Mouse (Mus musculus) thymus, postnatal 36 days (tissue): ENCODE results near the gene Kmt2d.
"Not testable (repeated sequence)": the region's sequence is repeated elsewhere in the genome, so short reads cannot be mapped to it uniquely, and the experiment has no call there.

ENCODE experiments used
- DNase-seq, 2 experiments: peaks; one replicate each; pipeline ENCODE4 v3.0.0; 2022; ENCODE audit warnings: mixed read lengths in 2 of 2

Kmt2d gene

GRCm38 (mm10) chr15:98871070-98871915 is at the start of gene Kmt2d:
TSS of gene Kmt2d (minus strand) at chr15:98871204.
- DNase-seq: no peak

GRCm38 (mm10) chr15:98918499-98918895 is 47.5 kb upstream of the Kmt2d start:
- not testable (repeated sequence) for DNase-seq

DNA sequence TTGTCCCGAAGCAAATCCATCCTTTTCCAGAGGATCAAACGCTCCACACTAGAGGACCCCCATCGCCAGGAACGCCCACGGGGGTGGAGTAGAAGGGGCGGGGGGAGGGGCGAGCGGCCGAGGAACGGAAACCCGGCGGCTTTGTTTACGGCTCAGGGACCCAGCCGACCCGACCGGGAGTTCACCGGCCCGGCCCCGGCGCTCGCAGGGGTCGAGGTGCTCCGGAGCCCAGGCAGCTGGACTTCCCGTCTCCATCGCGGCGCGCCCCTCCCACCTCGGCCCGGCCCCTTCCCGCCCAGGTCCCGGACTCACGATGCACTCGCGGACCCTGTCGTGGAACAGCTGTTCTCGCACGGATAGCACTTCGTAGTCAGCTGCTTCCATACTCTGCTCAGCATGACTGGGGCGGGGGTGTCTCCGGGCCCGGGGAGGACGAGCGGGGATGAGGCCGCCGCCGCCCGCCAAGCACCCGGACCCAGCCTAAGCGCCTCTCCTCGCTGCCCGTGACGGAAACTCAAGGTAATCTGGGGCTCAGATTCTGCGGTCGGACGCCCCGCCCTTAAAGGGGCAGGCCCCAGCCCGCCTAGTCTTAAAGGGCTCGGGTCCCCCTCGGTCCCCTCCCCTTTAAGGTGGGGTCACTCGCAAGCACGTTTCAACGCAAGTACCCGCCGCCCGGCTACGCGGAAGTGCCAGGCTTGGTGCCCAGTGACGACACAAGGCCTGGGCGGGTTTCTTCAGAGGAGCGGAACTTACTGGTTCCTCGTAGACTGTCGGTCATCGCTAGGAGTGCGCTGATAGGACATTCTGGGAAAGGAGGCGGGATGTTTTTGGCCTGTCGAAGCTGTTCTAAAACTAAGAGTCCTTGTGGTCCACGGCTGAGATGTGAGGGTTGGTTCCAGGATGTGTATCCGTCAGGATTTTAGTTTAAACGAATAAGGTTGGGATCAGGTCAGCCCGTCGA is 46.8 kb upstream of the Kmt2d start, which contains the start of gene Lmbr1l:
Gene Lmbr1l (minus strand): TSS at position 694 of the 961 bp plus-strand sequence.
- DNase-seq: peak; percentile 97 to 100

DNA sequence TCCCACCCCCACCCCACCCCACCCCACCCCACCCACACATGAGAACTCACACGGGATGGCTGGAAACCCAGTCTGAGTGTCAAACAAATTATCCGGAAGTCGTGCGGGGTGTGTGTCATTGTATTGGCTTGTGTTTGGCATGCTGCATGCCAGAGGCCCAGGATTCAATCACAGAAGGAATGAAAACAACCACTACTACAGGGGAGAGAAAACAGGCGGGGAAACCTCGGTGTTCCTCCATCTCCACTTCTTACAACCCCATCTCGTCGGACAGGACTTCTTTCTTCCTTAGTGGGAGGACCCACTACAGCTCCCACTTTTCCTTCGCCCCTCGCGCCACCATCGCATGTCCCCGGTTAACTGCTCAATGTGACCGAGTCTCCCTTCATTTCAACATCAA is 46.1 kb upstream of the Kmt2d start:
- DNase-seq: no peak

- no peak for DNase-seq
Observed at GRCm38 (mm10) chr15:98916016-98916415, 45.0 kb upstream of the Kmt2d start.

- DNase-seq: no peak
Observed at GRCm38 (mm10) chr15:98914903-98915302, 43.9 kb upstream of the Kmt2d start.

DNA sequence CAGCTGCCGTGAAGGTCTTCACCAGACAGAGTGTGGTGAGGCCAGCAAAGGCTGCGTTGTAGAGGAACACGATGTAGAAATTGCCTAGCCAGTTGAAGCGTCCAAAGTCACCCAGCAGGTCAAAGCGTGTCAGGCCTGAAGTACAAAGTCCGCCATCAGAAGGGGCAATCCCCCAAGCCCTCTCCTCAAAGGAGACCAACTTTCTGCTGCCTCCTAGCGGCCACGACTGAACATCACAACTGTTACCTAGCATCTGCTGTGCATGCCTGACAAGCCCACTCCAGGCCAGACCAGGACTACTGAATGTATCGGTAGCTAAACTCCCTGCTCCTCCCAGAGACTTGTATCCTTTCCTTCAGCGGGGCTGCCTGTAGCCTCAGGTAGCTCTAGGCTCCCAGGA is 33.7 kb upstream of the Kmt2d start:
- peak; percentile 48 to 50 for DNase-seq

DNA sequence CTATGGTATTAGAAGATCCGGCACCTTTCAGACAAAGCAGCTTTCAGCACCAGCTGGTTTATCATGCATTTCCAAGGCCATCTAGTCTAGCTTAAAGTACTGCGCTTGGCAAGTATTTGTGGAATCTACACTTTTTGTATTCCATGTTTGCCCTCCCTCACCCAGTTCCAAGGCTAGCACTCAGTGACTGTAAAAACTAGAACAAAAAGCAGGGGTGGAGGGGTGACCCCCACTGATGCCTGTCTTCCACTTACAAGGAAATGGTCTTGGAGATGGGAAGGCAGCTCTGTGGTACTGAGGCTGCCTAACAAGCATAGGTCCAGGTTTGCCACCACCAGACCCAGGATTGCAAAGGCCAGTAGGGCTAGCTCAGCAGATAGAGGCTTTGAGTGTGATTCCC is 31.6 kb upstream of the Kmt2d start:
- no peak for DNase-seq

- no peak for DNase-seq
Observed at GRCm38 (mm10) chr15:98901530-98901929, 30.5 kb upstream of the Kmt2d start.

DNA sequence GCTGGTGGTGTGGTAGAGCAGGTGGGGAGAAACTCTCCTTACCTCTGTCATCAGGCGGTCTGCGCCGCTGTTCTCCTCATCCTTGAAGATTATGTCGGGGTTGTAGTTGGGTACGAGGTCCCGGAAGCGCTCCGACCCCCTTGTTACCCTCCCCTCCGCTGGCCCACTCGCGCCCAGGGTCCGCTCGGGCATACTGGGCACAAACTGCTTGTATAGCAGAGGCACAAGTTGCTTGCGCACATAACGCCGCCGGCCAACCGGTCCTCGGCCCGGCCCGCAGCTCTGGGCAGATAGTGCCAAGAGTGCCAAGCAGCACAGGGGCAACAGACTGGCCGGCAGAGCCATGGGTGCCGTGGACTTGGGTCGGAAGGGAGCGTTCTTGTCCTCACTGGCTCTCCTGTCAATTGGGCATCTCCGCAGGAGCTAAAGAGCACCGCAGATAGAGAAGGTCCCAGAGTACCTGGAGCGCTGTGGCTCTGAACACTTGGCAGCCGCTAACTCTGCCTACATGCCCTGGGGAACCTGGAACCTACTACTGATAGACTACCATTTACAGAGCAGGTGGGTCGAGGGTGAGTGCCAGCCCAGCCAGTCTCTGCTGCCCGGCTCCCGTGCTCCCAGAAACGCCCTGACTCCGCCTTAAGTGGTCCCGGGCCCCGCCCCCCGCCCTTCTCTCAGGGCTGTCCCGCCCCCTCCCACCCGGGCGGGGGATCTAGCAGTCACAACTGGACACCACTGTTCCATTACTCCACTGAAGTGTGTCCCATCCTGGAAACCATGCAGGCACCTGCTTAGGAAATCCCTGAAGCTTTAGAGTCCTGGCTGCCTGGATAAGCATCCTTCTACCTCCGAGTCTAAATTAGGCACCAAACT is 27.2 kb upstream of the Kmt2d start, which contains the start of gene Dhh:
Gene Dhh (minus strand): TSS at position 613 of the 873 bp plus-strand sequence.
- no peak for DNase-seq

- DNase-seq: no peak
Observed at GRCm38 (mm10) chr15:98897495-98897894, 26.5 kb upstream of the Kmt2d start.

DNA sequence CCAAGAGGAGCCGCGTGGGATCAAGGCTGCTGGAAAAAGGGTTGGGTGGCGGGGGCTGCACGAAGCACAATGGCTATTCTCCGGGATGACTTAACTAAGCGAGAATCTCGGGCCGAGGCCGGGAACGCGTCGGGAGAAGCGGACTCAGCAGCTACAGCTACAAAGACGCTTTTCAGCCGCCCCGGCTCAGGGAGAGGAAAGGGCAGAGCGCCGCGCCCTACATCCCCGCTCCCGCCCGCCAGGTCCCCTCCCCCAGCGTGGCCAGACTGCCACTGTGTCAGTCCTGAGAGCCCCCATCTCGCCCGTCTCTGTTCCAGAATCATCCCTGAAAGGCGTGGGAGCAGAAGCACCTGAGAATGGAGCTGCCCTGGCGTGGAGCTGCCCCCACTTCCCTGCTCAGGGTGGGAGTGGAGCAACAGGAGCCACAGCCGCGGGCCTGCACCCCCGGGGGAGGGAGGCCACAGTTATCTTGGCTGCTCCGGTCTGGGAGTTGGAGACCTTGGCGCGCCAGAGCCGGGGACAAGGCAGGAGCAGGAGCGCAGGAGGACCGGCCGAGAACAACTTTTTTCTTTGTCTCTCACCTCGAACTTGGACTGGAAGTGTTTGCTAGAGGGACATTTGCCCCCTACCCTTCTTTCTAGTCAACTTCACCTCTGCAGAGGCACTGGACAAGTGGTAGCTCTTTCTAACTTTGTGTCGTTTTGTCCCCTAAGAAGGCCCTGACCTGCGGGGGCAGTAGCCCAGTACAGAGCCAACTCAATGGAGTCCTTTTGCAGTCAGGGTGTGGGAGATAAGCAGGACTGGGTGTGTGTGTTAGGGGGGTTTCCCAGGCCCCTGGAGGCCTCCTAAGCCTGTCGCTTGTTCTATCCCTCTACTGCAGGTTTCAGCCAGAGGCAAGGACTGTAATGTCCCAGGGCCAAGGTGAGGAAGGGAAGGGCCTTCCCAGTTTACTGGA is 24.9 kb upstream of the Kmt2d start:
- DNase-seq: no peak

GRCm38 (mm10) chr15:98894746-98895634 is 24.0 kb upstream of the Kmt2d start:
- no peak for DNase-seq

DNA sequence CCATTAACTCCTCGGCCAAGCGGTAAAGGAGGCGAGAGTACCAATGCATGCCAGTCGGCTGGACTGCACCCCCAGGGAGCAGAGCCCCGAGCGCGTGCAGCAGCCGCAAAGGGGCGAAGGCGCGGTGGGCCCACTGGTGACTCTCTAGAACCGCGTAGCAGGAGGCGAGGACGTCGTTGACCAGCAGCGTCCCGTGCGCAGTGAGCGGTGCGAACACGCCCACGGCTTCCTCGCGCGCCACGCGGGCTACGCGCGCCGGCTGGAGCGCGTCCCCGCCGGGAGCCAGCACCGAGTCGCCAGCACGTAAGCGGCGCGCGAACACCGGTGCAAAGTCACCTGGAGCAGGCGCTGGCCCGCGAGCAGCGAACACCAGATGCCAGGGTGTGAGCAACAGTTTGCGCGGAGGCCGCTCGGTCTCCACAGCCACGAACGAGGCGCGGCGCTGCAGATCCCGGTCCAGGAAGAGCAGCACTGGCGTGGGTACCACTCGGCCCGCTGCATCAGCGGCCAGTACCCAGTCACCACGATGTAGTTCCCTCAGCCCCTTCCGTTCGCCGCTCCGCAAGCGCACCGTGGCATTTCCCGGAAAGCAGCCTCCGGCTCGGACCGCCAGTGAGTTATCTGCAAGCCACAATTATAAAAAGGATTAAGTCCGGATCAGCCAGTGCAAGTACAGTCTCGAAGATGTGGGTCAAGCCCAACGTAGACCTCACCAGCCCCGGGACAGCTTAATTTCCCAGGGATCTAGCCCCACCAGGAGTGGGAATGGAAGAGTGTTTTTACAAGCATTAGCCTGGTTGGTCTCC is 23.1 kb upstream of the Kmt2d start, which contains the start of gene Rhebl1:
Gene Rhebl1 (minus strand): TSS at position 601 of the 806 bp plus-strand sequence.
- DNase-seq: peak; percentile 20 to 31

- no peak for DNase-seq
Observed at GRCm38 (mm10) chr15:98893036-98893435, 22.0 kb upstream of the Kmt2d start.

- peak in 1 of 2 experiments; percentile 41 for DNase-seq
Observed at GRCm38 (mm10) chr15:98891907-98892606, 21.1 kb upstream of the Kmt2d start.

GRCm38 (mm10) chr15:98891198-98891742 is 20.3 kb upstream of the Kmt2d start:
- no peak for DNase-seq

DNA sequence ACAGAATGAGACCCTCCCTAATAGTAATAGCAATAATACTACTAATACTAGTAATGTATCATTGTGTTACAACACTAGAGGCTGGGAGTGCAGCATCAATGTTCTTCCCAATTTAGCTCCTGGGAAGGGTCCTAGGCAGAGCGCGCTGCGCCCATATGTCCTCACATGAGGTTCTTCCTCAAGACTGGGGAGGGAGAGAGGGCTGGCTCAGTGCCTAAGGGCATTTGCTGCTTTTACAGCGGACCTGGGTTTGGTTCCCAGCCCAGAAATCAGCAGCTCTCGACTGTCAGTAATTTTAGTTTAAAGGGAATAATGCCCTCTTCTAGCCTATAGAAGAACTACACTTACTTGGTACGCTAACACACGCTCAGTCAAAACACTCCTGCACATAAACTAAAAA is 16.5 kb upstream of the Kmt2d start:
- no peak for DNase-seq
